Mouse (Mus musculus) spleen, postnatal 14 days (tissue): ENCODE measurements around the gene Exoc4.

Experiments
- DNase-seq, 2 experiments: peaks; one replicate each; pipeline ENCODE4 v3.0.0; 2021 to 2022; ENCODE audit warnings: low spot score in 2 of 2

Gene Exoc4

DNA sequence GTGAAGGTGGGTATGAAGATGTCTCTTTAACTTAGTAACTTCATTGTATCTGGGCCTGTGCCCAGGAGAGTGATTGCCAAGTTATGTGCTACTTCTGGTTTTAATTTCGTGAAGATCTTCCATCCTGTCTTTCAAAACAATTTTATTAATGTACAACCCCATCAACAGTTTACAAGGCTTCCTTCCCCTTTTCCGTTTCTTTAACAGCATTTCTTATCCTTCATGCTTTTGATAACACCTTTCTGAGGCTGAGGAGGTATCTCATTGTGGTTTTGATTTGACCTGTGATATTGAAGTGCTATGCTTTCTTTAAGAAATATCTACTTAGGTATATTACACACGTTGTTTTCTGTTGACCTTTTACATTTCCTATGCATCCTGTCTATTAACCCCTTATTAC is 616.9 kb downstream of the Exoc4 start:
- no peak for DNase-seq

DNA sequence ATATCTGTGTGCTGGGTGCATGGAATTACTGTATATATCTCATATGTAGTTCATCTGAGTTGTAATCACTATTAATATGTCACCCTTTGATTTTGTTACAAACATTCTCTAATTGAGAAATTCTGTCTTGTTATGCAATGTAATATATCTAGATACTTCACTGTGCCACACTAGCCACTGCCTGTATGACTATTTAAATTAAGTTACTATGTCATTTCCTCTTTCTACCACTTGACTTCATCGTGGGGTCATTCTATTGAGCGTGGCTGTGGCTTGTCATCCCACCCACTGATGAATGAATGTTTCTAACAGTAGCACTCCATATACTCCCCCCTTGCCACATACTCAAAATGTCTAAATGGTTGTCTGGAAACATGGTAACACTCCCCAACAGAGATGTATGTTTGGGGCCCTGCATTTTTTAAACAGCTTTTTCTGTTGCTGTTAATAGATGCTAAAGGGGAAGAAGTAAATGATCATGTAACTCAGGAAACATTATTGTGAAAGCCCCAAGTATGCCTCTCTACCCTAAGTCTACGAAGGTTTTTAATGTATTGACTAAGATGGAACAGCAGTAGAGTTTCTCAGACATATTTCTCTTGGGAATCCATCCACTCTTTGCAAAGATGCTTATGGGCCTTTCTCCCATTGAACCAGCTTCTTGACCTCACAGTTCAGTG is 618.2 kb downstream of the Exoc4 start:
- DNase-seq: no peak

DNA sequence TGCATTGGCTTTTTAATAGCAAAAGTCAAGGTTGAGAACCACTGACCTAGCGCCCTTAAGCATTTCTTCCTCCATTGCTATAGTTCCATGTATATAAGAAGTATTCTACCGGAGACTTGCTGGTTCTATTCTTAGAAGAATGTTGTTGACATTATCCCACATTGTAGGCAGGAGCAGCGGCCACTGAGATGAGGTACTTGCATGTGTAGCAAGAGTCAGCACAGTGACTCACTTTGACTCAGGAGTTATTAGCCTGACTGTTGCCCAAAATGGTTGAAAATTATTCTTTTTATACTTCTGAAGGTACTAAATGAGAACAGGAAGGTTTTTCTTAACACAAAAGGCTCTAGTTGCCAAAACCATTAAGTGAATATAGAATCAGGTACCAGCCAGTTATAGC is 620.4 kb downstream of the Exoc4 start:
- no peak for DNase-seq

DNA sequence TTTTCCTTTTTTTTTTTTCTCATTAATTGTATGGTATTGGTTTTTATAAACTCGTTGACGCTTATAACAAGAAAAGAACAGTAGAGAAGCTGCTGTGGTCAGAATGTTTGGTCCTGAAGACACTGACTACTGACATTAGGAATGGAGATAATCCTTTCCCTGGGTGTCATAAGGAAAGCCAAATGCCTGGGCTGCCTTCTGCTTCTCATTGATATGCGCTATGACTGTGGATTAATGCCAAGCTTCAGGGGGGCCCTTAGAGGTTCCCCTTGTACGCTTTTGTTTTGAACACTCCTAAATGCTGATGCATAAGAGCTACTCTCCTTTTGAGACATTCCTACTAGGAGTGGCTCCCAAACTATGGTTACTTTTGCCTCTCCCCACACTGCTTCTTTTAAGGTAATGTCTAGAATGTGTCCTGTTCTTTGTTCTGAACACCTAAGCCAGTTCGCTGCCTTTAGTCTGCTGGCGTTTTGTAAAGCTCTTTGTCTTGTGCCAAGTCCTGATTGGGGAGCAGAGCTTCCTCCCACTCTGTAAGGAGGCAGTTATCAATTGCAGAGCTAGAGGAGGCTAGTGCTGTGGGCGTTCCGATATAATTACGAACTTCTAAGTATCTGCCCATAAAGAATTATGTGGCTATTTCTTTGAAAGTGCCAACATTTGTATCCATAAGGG is 621.7 kb downstream of the Exoc4 start:
- DNase-seq: no peak

DNA sequence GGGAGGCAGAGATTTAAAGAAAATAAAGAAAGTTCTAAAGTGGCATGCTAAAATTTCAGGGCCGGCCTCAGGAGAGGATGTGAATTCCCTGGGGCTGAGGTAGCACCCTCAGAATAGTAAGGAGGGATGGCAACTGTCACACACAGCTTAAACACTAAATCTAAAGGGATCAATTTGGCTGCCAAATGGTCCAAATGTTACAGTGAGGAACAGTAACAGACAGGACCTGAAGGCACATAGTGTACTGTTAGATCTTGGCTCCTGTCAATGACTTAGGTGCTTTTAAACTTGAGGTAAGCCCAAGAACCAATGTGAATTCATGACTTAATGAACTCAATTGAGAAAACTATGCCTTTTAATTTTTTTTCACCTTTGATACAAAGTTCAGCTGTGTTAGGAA is 622.4 kb downstream of the Exoc4 start:
- DNase-seq: no peak

DNA sequence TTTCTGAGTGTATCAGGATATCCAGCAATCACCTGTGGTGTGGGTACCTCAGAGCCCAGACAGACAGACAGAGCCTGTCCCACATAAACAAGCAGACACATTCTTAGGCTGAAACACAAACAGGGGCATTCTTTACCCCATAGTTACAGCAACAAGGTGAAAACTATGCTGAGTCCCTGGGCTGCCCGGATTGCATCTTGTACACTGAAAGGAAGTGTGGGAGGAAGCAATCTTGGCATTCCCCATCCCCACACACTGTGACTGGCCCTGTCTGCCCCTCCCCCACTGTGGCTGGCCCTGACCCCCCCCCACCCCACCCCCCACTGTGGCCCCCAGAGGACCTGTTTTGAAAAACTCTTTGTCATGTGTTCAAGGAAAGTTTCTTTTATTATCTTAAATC is 623.3 kb downstream of the Exoc4 start:
- DNase-seq: no peak

DNA sequence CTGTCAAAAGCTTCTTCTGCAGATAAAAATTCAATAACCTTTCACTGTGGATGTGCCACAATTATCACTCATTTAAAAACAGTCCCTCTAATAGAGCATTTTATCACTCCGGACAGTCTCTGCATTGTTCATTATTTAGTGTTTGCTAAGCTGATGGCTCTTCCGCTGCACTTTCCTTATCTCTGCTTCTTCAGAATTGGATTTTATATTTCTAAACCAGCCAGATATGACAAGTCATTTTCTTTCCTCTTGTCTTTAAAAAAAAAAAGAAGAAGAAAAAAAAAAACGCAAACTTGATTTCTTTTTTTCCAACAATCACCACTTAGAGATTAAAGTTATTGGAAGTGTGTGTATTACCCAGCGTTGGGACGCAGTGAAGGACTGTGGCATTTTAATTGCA is 624.1 kb downstream of the Exoc4 start:
- no peak for DNase-seq

DNA sequence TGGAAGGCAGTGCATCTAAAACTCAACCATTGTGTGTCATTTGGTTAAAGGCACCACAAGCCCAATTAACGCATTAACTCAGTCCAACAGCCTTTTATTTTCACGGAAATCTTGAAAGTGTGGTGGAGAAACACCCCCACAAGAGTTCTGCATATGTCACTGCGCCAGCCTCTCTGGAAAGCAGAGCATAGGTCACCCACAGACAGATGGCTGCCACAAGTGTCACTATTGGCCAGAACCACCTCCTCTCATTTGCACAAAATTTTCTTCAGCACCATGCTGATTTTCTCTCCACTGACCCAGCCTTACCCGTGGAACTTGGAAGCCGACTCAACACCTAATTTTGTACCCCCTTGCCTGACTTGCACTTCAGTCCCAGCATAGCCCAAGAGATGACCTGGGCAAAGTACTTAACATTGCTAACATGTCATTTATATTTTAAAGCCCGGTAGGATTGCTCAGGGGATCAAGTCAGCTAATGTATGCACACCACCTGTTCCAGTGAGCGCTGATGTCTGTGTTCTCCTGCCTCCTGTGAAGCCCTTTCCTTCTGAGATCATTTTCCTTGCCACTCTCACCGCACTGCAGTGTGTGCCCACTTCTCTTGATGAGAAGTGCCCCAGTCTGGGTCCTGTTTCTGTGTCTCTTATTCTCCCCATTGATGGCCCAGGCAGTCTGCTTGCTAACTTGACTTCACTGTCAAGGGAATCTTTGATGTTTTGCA is 625.6 kb downstream of the Exoc4 start:
- DNase-seq: no peak

DNA sequence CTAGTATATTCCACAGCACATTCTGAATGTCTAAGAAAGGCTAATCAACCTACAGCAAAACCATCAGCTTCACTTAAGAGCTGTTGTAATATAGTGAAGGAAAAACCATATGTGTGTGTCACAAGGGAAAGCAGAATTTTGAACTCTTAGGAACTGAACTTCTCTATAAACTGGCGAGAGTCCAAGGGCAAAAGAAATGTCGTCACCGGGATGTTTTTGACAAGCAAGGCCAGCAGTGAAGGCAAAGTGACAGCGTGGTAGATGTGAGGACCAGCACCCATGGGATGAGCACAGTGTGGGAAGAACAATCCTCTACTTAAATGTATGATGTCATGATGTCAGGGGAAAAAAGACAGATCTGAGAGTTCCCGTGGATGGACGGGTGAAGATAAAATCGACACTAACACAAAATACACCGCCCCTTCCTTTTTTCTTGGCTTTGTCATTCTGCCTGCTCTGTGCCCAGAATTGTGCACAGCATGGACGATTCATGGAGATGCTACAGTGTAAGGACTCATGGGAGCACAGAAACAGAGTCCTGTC is 635.3 kb downstream of the Exoc4 start:
- no peak for DNase-seq

DNA sequence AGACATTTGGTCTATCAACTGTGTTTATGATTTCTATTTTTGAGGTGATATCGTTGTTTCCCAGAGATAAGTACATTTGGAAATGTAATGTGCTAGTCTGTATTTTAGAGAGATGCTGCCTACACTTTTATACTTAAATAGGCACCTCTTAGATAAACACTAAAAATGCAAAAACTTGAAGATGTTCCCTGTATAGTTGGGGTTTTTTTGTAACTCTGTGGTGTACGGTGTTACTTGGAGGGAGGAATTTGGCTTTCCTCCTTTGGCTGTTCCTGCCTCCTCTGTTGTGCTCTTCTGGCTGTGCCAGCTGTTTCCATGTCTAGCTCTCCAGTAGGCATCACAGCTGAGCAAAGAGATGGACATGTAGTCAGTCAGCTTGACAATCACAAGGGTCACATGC is 638.1 kb downstream of the Exoc4 start:
- no peak for DNase-seq

DNA sequence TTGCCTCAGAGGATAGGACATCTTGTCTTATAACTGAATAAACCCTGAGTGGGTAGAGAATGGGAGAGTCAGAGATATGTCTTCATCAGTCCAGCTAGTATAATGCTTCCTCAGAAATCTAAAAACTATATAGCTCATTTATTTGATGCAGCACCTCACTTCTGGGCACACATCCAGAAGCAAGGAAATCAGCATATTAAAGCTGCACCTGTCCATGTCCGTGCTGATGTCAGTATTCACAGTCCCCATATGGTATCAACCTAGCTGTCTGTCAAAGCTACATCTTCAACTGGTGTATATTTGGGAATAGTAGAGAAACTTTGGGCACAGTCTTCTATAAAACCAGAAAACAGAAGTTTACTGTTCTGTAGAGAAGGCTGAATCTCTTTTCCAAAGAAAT is 642.0 kb downstream of the Exoc4 start:
- no peak for DNase-seq

DNA sequence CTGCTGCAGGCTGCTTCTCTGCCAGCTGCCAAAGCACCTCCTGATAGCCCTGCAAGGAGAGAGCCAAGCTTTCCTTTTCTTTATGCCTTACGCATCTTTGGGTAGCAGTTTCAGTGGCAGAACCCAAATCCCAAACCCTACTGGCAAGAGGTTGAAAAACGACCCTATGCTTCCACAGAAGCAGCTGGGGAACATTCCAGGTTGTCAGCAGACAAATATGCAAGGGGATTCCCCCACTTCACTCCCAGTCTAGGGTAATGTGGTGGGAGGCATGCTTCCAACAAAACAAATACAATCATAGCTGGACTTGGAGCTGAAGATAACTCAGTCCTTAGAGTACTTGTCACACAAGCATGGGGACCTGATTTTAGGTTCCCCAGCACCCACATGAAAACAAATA is 643.3 kb downstream of the Exoc4 start:
- DNase-seq: no peak

DNA sequence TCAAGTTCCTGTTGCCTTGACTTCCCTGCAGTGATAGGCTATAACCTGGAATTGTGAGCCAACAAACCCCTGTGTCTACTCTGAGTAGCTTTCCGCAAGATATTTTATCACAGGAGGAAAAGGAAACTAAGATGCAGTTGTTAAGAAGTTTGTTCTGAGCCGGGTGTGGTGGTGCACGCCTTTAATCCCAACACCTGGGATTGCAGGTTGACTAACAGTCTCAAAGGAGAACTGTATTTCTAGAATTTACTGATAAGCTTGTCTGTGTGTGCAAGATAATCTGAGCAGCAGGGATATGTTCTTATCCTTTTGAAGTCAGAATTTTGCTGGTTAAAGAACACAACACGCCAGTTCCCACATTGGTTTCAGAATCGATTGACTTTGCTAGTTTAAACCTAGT is 651.1 kb downstream of the Exoc4 start:
- no peak for DNase-seq

DNA sequence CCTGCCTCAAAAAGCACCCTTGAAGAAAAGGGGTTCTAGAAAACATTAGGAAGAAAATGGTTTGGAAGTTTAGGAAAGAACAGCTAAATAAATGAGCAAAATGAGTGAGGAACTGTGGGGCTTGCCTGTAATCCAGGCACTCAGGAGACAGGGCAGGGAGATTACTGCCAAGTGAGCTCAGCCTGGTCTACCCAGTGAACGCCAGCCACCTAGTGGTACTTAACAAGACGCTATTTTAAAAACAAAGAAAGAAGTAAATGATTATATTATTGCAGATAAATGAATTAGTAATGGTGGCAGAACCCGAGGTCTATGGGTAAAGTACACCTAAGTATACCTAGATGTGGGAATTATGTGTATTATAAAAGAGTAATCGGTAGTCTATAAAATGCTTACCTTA is 651.7 kb downstream of the Exoc4 start:
- DNase-seq: no peak

DNA sequence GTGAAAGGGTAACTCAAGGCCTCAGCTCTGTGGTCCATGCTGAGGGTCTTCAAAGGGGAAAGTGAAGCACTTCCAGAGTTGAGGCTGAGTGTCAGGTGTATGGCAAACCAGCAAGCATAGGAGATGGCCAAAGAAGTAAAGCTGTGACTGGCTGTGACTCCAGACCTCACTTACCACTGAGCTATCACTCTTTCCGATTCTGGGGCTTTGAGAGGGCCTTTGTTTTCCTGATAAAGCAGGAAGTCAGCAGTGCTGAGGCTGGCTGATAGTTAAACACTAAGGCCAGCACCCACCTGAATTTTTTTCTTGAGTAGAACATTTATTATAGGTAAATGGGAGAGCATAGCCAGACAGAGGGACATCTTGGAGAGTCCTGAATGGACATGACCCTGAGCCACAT is 656.2 kb downstream of the Exoc4 start:
- DNase-seq: no peak

DNA sequence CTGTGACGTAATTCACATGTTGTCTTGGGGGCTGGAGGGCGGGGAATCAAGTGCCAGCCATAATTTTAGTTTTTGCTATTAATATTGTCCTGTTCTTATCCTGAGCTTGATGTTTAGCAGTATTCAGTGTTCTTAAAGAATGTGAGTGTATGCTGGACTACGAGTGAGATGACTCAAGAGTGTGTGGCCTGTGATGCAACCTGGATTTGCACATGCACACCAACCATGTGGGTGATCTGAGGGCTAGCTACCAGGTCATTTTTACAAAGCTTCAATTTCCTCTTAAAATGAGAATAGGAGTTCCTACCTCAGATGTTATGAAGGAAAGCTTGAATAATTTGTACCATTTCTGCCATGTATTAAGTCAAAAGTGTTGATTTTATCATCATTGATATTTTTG is 661.8 kb downstream of the Exoc4 start:
- no peak for DNase-seq

DNA sequence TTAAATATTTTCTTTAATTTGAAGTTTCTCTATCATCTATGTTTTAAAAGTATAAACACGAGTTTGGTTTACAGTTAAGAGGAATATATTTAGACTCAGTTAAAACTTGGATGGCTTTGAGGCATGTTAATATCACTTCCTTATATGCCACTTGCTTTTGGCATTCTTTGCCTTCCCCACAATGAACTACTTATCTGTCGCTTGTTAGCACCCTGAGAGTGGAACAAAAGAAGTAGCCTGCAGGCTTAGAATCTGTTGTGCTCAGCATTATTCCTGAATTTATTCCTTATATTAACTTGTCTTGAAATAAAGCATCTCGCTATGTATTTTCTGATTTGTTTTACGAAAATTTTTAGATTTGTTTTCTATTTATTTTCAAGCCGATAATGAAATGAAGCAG is 664.2 kb downstream of the Exoc4 start:
- DNase-seq: no peak

DNA sequence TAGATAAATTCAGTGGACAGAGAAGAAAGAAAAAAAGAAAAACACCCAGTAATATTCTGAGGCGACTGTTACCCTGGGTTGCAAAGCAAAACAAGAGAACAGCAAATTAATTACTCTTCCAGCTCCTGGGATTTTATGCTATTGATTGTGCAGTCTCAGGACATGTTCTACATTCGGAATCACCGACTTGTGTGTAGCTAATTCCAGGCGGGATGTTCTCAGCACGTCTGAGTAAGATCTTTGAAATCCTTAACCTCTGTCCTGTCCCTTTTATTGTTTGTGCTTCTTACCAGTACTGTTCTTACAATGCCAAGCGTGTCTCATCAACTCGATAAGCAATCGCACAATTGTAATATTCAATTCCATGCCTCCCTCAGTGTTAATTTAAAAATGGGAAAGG is 664.6 kb downstream of the Exoc4 start:
- DNase-seq: no peak

DNA sequence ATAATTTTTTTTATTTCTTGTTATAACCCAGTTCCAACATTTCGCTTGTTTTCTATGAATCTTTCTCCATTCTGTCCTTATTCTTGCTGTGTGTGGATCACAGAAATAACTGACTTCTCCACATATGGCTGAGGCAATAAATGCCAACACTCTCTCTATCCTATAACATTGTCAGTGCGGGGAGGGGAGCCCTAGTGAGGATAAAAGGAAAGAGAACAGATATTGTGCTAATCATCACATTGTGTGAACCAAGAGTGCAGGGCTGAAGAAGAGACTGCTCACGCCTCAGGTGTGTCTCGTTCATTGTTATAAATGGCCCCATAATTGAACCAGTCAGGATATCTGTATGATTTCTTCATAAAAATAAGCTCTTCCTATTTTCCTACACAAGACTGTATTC is 665.1 kb downstream of the Exoc4 start:
- DNase-seq: no peak

DNA sequence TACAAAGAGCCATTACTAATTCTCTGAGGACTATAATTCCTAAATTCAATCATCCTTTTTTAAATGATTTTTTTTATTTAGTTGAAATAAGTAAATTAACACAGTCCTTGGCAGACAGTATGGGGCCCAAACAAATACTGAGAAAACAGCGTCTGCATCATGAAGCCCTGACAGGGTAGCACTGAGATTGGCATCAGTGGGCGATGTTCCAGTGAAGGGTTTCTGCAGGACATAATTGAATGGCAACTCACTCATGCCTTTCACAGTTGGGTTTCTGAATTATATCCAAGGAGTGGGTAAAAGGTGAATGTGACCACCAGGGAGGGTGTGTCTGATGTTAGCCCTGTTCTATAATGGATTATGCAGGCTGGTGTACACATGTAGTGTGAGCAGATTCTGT is 674.7 kb downstream of the Exoc4 start:
- no peak for DNase-seq

DNA sequence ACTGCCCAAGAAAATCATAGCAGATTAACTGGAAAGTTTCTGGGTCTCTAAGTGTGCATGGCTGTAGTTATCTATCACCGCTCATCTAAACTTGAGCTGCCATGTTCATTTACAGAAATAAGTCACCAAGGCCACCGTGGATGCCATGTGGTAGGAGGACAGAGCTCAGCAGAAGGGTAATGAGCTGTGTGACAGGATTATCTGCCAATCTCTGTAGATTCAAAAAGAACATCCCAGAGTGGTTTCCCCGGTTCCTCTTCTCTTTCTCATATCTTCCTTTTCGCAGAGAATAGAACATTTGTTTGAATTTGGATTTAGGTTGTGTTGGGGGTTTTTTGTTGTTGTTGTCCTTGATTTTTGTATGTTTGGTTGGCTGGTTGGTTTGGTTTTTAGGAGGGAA is 676.0 kb downstream of the Exoc4 start:
- no peak for DNase-seq

DNA sequence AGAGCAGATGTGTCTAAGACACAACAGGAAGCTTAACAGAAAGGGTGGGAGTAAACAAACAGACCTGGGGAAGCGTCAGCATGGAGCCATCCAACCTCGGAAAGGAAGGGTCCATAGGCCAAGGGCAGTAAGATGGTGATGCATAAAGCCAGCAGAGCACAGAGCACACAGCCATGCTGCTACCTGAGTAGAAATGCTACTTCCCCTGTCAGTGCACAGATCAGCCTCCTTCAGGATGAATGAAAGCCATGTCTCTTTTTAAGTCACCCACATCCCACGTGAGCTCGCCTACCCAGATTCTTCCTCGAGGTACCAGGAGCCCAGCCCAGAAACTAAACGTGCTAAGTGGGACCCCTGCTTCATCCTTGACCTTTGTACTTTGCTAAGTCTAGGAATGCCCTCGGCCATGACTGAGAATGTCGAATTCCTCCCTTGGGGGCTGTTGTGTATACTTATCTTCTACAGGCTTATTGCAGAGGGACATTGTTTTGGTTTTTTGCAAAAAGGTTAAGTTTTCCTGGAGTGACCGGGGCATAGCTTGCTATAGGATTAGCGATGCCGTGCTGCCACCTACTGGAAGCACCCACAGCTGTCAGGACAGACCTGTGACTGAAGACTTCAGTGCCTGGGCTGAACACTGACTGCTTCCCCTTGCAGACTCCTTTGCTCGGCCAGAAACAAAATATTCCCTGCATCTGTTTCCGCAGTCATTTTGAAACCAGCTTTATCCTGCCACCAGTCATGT is 680.6 kb downstream of the Exoc4 start:
- DNase-seq: peak; percentile 21 to 50
